Mouse (Mus musculus) cerebellum, postnatal 10 days (tissue): ENCODE measurements around the gene Arrb2.
"Not testable (repeated sequence)": the region's sequence is repeated elsewhere in the genome, so short reads cannot be mapped to it uniquely, and the experiment has no call there.

Source experiments
- DNase-seq, 2 experiments: peaks; one replicate each; pipeline ENCODE4 v3.0.0; 2021; ENCODE audit warnings: mixed read lengths in 2 of 2

The Arrb2 gene

GRCm38 (mm10) chr11:70446756-70447155 is 14.3 kb downstream of the Arrb2 start:
- no peak for DNase-seq

- no peak for DNase-seq
Observed at GRCm38 (mm10) chr11:70447373-70447772, 14.9 kb downstream of the Arrb2 start.

GRCm38 (mm10) chr11:70450926-70451325 is 18.5 kb downstream of the Arrb2 start:
- DNase-seq, result peak; percentile 30 to 41

- peak; percentile 98 for DNase-seq
Observed at GRCm38 (mm10) chr11:70451797-70452498, 19.5 kb downstream of the Arrb2 start, which contains the start of gene Med11. Gene Med11 (plus strand): TSS chr11:70451919.

- no peak for DNase-seq
Observed at GRCm38 (mm10) chr11:70453261-70454044, 21.0 kb downstream of the Arrb2 start.

- DNase-seq, result peak; percentile 25 to 35
Observed at GRCm38 (mm10) chr11:70458688-70459600, 26.5 kb downstream of the Arrb2 start, which contains the start of gene Zmynd15. Gene Zmynd15 (plus strand): TSS chr11:70459433.

- DNase-seq, result peak in 1 of 2 experiments; percentile 28
Observed at GRCm38 (mm10) chr11:70459601-70460101, 27.2 kb downstream of the Arrb2 start, which contains the start of gene Cxcl16. Gene Cxcl16 (minus strand): TSS chr11:70459984.

GRCm38 (mm10) chr11:70463970-70464369 is 31.5 kb downstream of the Arrb2 start:
- no peak for DNase-seq

- peak; percentile 28 to 30 for DNase-seq
Observed at GRCm38 (mm10) chr11:70465211-70465610, 32.8 kb downstream of the Arrb2 start.

- DNase-seq, result peak; percentile 57 to 67
Observed at GRCm38 (mm10) chr11:70465824-70466223, 33.4 kb downstream of the Arrb2 start.

- no peak for DNase-seq
Observed at GRCm38 (mm10) chr11:70467902-70468619, 35.6 kb downstream of the Arrb2 start.

GRCm38 (mm10) chr11:70469764-70470163 is 37.3 kb downstream of the Arrb2 start:
- no peak for DNase-seq

- DNase-seq, result no peak
Observed at GRCm38 (mm10) chr11:70472716-70473115, 40.3 kb downstream of the Arrb2 start.

- DNase-seq, result not testable (repeated sequence)
Observed at GRCm38 (mm10) chr11:70473291-70473690, 40.9 kb downstream of the Arrb2 start.

- DNase-seq, result no peak
Observed at GRCm38 (mm10) chr11:70474872-70475534, 42.6 kb downstream of the Arrb2 start.

GRCm38 (mm10) chr11:70485498-70485897 is 53.1 kb downstream of the Arrb2 start:
- DNase-seq, result no peak

- no peak for DNase-seq
Observed at GRCm38 (mm10) chr11:70487816-70488215, 55.4 kb downstream of the Arrb2 start.

GRCm38 (mm10) chr11:70489138-70489537 is 56.7 kb downstream of the Arrb2 start:
- no peak for DNase-seq

- no peak for DNase-seq
Observed at GRCm38 (mm10) chr11:70489684-70490083, 57.2 kb downstream of the Arrb2 start.
